Mouse (Mus musculus) heart, embryonic 16.5 days (tissue): ENCODE data around the gene Zfp654. TPM values are rescaled to one million over a fixed set of nuclear protein-coding genes. Genes with fewer than 3 reads are reported as not detected.

ENCODE experiments used
- ATAC-seq: fragments of 200-750 bp; cut with Nextera tagmentation; replicated peaks from 2 replicates; pipeline ENCODE4 v1.8.0; 2017; ENCODE audit warnings: moderate number of reproducible peaks; ENCODE audit not compliant: insufficient read depth, low FRiP score; ENCODE audit errors: extremely low read depth
- H3K27ac ChIP-seq: fragments of 300-500 bp; sonication (generic); 2 replicates; pipeline ENCODE4 v1.5.1; 2014; ENCODE audit warnings: mild to moderate bottlenecking, low read length, control low read depth, moderate library complexity
- H3K27me3 ChIP-seq: fragments of 300-500 bp; sonication (generic); 2 replicates; pipeline ENCODE4 v1.6.1; 2014; ENCODE audit warnings: low read length, mixed read lengths; ENCODE audit not compliant: control insufficient read depth, insufficient read depth
- H3K36me3 ChIP-seq: fragments of 300-500 bp; sonication (generic); 2 replicates; pipeline ENCODE4 v1.6.1; 2014; ENCODE audit not compliant: control insufficient read depth, insufficient read depth
- H3K4me1 ChIP-seq: fragments of 300-500 bp; sonication (generic); 2 replicates; pipeline ENCODE4 v1.6.1; 2014; ENCODE audit warnings: low read length, mixed read lengths; ENCODE audit not compliant: control insufficient read depth, insufficient read depth
- H3K4me2 ChIP-seq: fragments of 300-500 bp; sonication (generic); 2 replicates; pipeline ENCODE4 v1.6.1; 2014; ENCODE audit warnings: low read depth, mild to moderate bottlenecking, control low read depth, low read length
- H3K4me3 ChIP-seq: fragments of 300-500 bp; sonication (generic); 2 replicates; pipeline ENCODE4 v1.5.1; 2014; ENCODE audit warnings: mild to moderate bottlenecking, control low read depth, low read length
- H3K9ac ChIP-seq: fragments of 300-500 bp; sonication (generic); 2 replicates; pipeline ENCODE4 v1.6.1; 2014; ENCODE audit warnings: low read length, control low read depth
- H3K9me3 ChIP-seq: fragments of 300-500 bp; sonication (generic); replicated peaks from 2 replicates; pipeline ENCODE4 v1.6.1; 2016; ENCODE audit warnings: low read length; ENCODE audit not compliant: control insufficient read depth
- WGBS: fragments of 180-500 bp; shearing (Covaris S2); extraction: QIAGEN DNeasy Blood & Tissue Kit; methylation state at CpG from one replicate; pipeline ENCODE4 v1.1.7; 2014; 5-methylcytosine and 5-hydroxymethylcytosine counted together
- polyA plus RNA-seq: library from polyadenylated mRNA; unstranded; fragments of >200 nt; fragmentation: Nextera tagmentation; extraction: Ambion mirVana; gene quantifications from 2 replicates; pipeline ENCODE4 v1.2.1, GENCODE M21; 2015

Gene Zfp654
- polyA plus RNA-seq, 1 experiment from 2014 or later = 4.8 TPM

GRCm38 (mm10) chr16:64758561-64759244 lies 92.7 kb downstream of the Zfp654 start:
- Histone ChIP-seq H3K9ac (no peak overlapping the region), H3K4me2 (no peak overlapping the region), H3K4me1 (peaks cover 11% of the 10 kb centered on the region), H3K36me3 (peaks cover 10% of the 10 kb centered on the region), H3K9me3 (peaks cover 9% of the 10 kb centered on the region), H3K27ac (peak overlapping the region; percentile 67), H3K4me3 (no peak overlapping the region), H3K27me3 (no peaks in the 10 kb centered on the region)
- WGBS = 34% methylated on average over 6 of the region's 6 CpGs
- ATAC-seq = peak; percentile 82

- no peak overlapping the region for H3K4me2 ChIP-seq
- H3K4me1 ChIP-seq = peaks cover 11% of the 10 kb centered on the region
Observed at GRCm38 (mm10) chr16:64757666-64758400, 93.6 kb downstream of the Zfp654 start.

GRCm38 (mm10) chr16:64756321-64756720 lies 95.1 kb downstream of the Zfp654 start:
- no peaks in the 10 kb centered on the region; the same call in 1 of the 2 replicates for H3K9me3 ChIP-seq
- WGBS = 71% methylated on average over 6 of the region's 6 CpGs
- H3K4me3 ChIP-seq = no peak overlapping the region
- no peaks in the 10 kb centered on the region for H3K27me3 ChIP-seq
- H3K4me2 ChIP-seq = no peak overlapping the region
- peaks cover 11% of the 10 kb centered on the region for H3K4me1 ChIP-seq
- no peak for ATAC-seq
- no peak overlapping the region for H3K9ac ChIP-seq
- no peak overlapping the region for H3K27ac ChIP-seq
- H3K36me3 ChIP-seq = no peaks in the 10 kb centered on the region

More at GRCm38 (mm10) chr16:64757666-64758400, 93.6 kb downstream of the Zfp654 start:
- Histone ChIP-seq H3K9me3 (peaks cover 1% of the 10 kb centered on the region), H3K36me3 (peaks cover 1% of the 10 kb centered on the region), H3K4me3 (no peak overlapping the region), H3K27me3 (no peaks in the 10 kb centered on the region), H3K27ac (peak overlapping the region; percentile 67), H3K9ac (no peak overlapping the region)
- ATAC-seq = no peak; the same call in 1 of the 2 replicates
- 61% methylated on average over 7 of the region's 7 CpGs for WGBS

- Histone ChIP-seq H3K27me3 (no peaks in the 10 kb centered on the region), H3K9me3 (no peaks in the 10 kb centered on the region), H3K9ac (no peak overlapping the region), H3K4me3 (no peak overlapping the region), H3K4me1 (peaks cover 11% of the 10 kb centered on the region), H3K4me2 (no peak overlapping the region), H3K36me3 (no peaks in the 10 kb centered on the region), H3K27ac (no peak overlapping the region)
- 33% methylated on average over 3 of the region's 3 CpGs for WGBS
- no peak for ATAC-seq
Observed at GRCm38 (mm10) chr16:64754743-64755139, 96.7 kb downstream of the Zfp654 start.

- H3K36me3 ChIP-seq = no peaks in the 10 kb centered on the region
- ATAC-seq = no peak
- no peaks in the 10 kb centered on the region for H3K27me3 ChIP-seq
- no peak overlapping the region for H3K27ac ChIP-seq
- no peak overlapping the region for H3K4me3 ChIP-seq
- H3K9me3 ChIP-seq = no peaks in the 10 kb centered on the region
- 52% methylated on average over 3 of the region's 3 CpGs for WGBS
- H3K4me1 ChIP-seq = peaks cover 9% of the 10 kb centered on the region
- no peak overlapping the region for H3K9ac ChIP-seq
- H3K4me2 ChIP-seq = no peak overlapping the region
Observed at GRCm38 (mm10) chr16:64753990-64754742, 97.3 kb downstream of the Zfp654 start.

- no peak for ATAC-seq
Observed at GRCm38 (mm10) chr16:64748237-64748636, 103.2 kb downstream of the Zfp654 start.

GRCm38 (mm10) chr16:64745089-64745488 lies 106.4 kb downstream of the Zfp654 start:
- no peaks in the 10 kb centered on the region for H3K9me3 ChIP-seq
- no peak overlapping the region for H3K4me3 ChIP-seq
- no peak overlapping the region for H3K9ac ChIP-seq
- no peak for ATAC-seq
- WGBS = 61% methylated on average over 4 of the region's 4 CpGs
- H3K4me2 ChIP-seq = no peak overlapping the region
- no peaks in the 10 kb centered on the region for H3K27me3 ChIP-seq
- H3K27ac ChIP-seq = no peak overlapping the region
- no peaks in the 10 kb centered on the region for H3K4me1 ChIP-seq
- H3K36me3 ChIP-seq = no peaks in the 10 kb centered on the region

More at GRCm38 (mm10) chr16:64748237-64748636, 103.2 kb downstream of the Zfp654 start:
- Histone ChIP-seq H3K27me3 (no peaks in the 10 kb centered on the region), H3K4me1 (no peaks in the 10 kb centered on the region), H3K9me3 (no peaks in the 10 kb centered on the region), H3K4me3 (no peak overlapping the region), H3K9ac (no peak overlapping the region), H3K4me2 (no peak overlapping the region), H3K27ac (no peak overlapping the region), H3K36me3 (no peaks in the 10 kb centered on the region)
- WGBS = 8% methylated on average over 10 of the region's 10 CpGs

GRCm38 (mm10) chr16:64737289-64737688 lies 114.2 kb downstream of the Zfp654 start:
- ATAC-seq = no peak
- no peaks in the 10 kb centered on the region for H3K4me1 ChIP-seq
- H3K27ac ChIP-seq = no peak overlapping the region
- H3K27me3 ChIP-seq = no peaks in the 10 kb centered on the region
- H3K4me2 ChIP-seq = no peak overlapping the region
- no peaks in the 10 kb centered on the region for H3K9me3 ChIP-seq
- no peaks in the 10 kb centered on the region for H3K36me3 ChIP-seq
- no peak overlapping the region for H3K9ac ChIP-seq
- no peak overlapping the region for H3K4me3 ChIP-seq
- WGBS = 84% methylated on average over 5 of the region's 5 CpGs
